Comparison of ENCODE assay signal across 11 mouse cellular contexts in the genomic region with DNA sequence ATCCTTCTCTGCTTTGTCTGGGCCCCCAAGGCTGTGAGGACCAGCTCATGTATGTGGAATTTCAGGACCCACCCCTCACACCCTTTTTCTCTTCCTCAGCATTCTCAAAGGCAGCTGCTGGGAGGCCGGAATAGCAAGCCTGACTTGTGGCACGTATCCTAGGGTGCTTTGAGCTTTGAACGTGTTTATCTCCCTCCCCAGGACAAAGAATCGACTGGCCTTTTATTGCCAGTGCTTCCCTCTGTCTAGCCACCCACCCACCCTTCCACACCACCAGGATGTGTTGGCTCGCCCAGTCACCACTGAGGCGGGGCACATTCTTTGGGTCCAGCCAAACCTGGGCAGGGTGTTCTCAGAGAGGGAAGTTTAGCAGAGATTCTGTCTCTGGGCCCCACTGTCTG. TPM values are rescaled to one million over a fixed set of nuclear protein-coding genes. Genes with fewer than 3 reads are reported as not detected.
DNase-seq lines count a peak whose midpoint lies in the region; ATAC-seq and TF ChIP-seq lines count a peak whose summit lies in the region.
"Had no signal": no experiment of that assay in that cellular context is flagged by ENCODE, and none has a peak within 500 bp of the region (broad histone marks: within the 10 kb centered on the region; RNA-seq: fewer than 3 reads in every experiment).

No protein-coding gene starts in this region.

- peak; percentile 37 for DNase-seq in embryo, embryonic 10 days (ENCODE audit: low spot score)
- DNase-seq in embryo, embryonic 10.5 days (ENCODE audit: low spot score), result no peak
- no peak for DNase-seq in lung, postnatal 14 days
- DNase-seq in heart, postnatal 0 days (ENCODE audit: low spot score), result peak; percentile 30
- no peak for DNase-seq in thymus, postnatal 0 days (ENCODE audit: low spot score)
- DNase-seq in gastrocnemius, adult 8-10 months (ENCODE audit: low spot score in 2 of 2), result no peak
- DNase-seq: cerebellum, adult 2 months; thymus, postnatal 36 days had no signal

- H3K27me3 ChIP-seq in lung, embryonic 15.5 days, result no peaks in the 10 kb centered on the region
- H3K27me3 ChIP-seq in heart, postnatal 0 days (ENCODE audit: control insufficient read depth, insufficient read depth, low read length), result no peaks in the 10 kb centered on the region
- no peaks in the 10 kb centered on the region for H3K27me3 ChIP-seq in stomach, embryonic 14.5 days (ENCODE audit: control insufficient read depth, insufficient read depth, low read length)

- peaks cover 21% of the 10 kb centered on the region for H3K4me1 ChIP-seq in lung, embryonic 15.5 days
- H3K4me1 ChIP-seq in heart, postnatal 0 days (ENCODE audit: control insufficient read depth, insufficient read depth), result peaks cover 16% of the 10 kb centered on the region
- H3K4me1 ChIP-seq in stomach, embryonic 14.5 days (ENCODE audit: control insufficient read depth, insufficient read depth, low read length), result peaks cover 16% of the 10 kb centered on the region; the same call in 1 of the 2 replicates

- H3K27ac ChIP-seq in lung, embryonic 15.5 days, result peak overlapping the region; percentile 65
- peak overlapping the region; percentile 82 for H3K27ac ChIP-seq in heart, postnatal 0 days (ENCODE audit: low read depth)
- peak overlapping the region; percentile 85 for H3K27ac ChIP-seq in stomach, embryonic 14.5 days (ENCODE audit: low read length)

- H3K9ac ChIP-seq in lung, embryonic 15.5 days, result no peak overlapping the region
- H3K9ac ChIP-seq in heart, postnatal 0 days (replicated peaks; ENCODE audit: low read depth, low read length), result 0 out of 2 replicates have a peak overlapping the region, but pooled peaks have one; percentile 5
- no peak overlapping the region for H3K9ac ChIP-seq in stomach, embryonic 14.5 days (replicated peaks; ENCODE audit: low read depth, low read length)

- ATAC-seq in lung, embryonic 15.5 days (ENCODE audit: borderline replicate concordance, extremely low read depth, low FRiP score, low TSS enrichment), result peak; percentile 21; the same call in 1 of the 2 replicates
- 0 out of 2 replicates have a peak, but pooled peaks have one; percentile 13 for ATAC-seq in heart, postnatal 0 days (ENCODE audit: insufficient read depth, low read depth)
- ATAC-seq in stomach, embryonic 14.5 days (ENCODE audit: insufficient number of reproducible peaks, insufficient read depth, low FRiP score, low read depth), result peak; percentile 63

- no peaks in the 10 kb centered on the region; the same call in 1 of the 2 replicates for H3K36me3 ChIP-seq in lung, embryonic 15.5 days
- peaks cover 17% of the 10 kb centered on the region; the same call in 1 of the 2 replicates for H3K36me3 ChIP-seq in heart, postnatal 0 days (replicated peaks; ENCODE audit: control insufficient read depth, insufficient read depth, low read length)
- H3K36me3 ChIP-seq in stomach, embryonic 14.5 days (ENCODE audit: control insufficient read depth, insufficient read depth, low read length), result peaks cover 18% of the 10 kb centered on the region

- H3K9me3 ChIP-seq in lung, embryonic 15.5 days, result no peaks in the 10 kb centered on the region
- no peaks in the 10 kb centered on the region for H3K9me3 ChIP-seq in heart, postnatal 0 days (replicated peaks; ENCODE audit: control insufficient read depth, low read length)
- no peaks in the 10 kb centered on the region for H3K9me3 ChIP-seq in stomach, embryonic 14.5 days (ENCODE audit: control insufficient read depth, low read depth, low read length)

- no peak for TF ChIP-seq CTCF in heart, postnatal 0 days (IDR thresholded peaks at IDR 0.05; ENCODE audit: low read depth)

- no peak overlapping the region for H3K4me3 ChIP-seq in lung, embryonic 15.5 days
- H3K4me3 ChIP-seq in heart, postnatal 0 days (ENCODE audit: low read depth, low read length), result no peak overlapping the region
- H3K4me3 ChIP-seq in stomach, embryonic 14.5 days (ENCODE audit: low read depth, low read length), result no peak overlapping the region

- no peak for TF ChIP-seq EP300 in heart, postnatal 0 days (IDR thresholded peaks at IDR 0.05; ENCODE audit: low read depth)

- WGBS in lung, embryonic 15.5 days, result 35% methylated on average over 6 of the region's 6 CpGs
- WGBS in heart, postnatal 0 days, result 40% methylated on average over 6 of the region's 6 CpGs
- WGBS in stomach, embryonic 14.5 days, result 37% methylated on average over 6 of the region's 6 CpGs

- H3K4me2 ChIP-seq in lung, embryonic 15.5 days, result no peak overlapping the region
- no peak overlapping the region for H3K4me2 ChIP-seq in heart, postnatal 0 days (ENCODE audit: low read depth, low read length)
- no peak overlapping the region for H3K4me2 ChIP-seq in stomach, embryonic 14.5 days (replicated peaks; ENCODE audit: low read depth, low read length)

RNA-seq across cellular contexts. Expression of a gene that starts 3.0 kb away (rescaled TPM):
- polyA plus RNA-seq in lung, embryonic 15.5 days (2015; fragmentation: Nextera tagmentation; extraction: Ambion mirVana), result not detected in 2 replicates
- total RNA-seq in heart, postnatal 0 days (2014; rRNA removed; ENCODE audit: low replicate concordance), result not detected in 2 replicates
- polyA plus RNA-seq in heart, postnatal 0 days (2015; fragmentation: Nextera tagmentation; extraction: Ambion mirVana), result not detected in 2 replicates
- not detected in 2 replicates for polyA plus RNA-seq in stomach, embryonic 14.5 days (2014; fragmentation: Nextera tagmentation; extraction: Ambion mirVana)
- not detected in 2 replicates for polyA plus RNA-seq in thymus, postnatal 0 days (2015; fragmentation: Nextera tagmentation; extraction: Ambion mirVana)
- total RNA-seq in gastrocnemius, adult 8-10 months (2022), result not detected
- polyA plus RNA-seq: cerebellum, adult 2 months had no signal

RNA-seq across cellular contexts. Expression of a gene that starts 40.3 kb away (rescaled TPM):
- polyA plus RNA-seq in lung, embryonic 15.5 days (2015; fragmentation: Nextera tagmentation; extraction: Ambion mirVana), result 0.10 and 0.31 TPM in 2 replicates
- not detected in 2 replicates for total RNA-seq in heart, postnatal 0 days (2014; rRNA removed; ENCODE audit: low replicate concordance)
- polyA plus RNA-seq in heart, postnatal 0 days (2015; fragmentation: Nextera tagmentation; extraction: Ambion mirVana), result 0.03 TPM in 2 replicates
- 0.28 and 0.38 TPM in 2 replicates for polyA plus RNA-seq in stomach, embryonic 14.5 days (2014; fragmentation: Nextera tagmentation; extraction: Ambion mirVana)
- 7.6 and 8.7 TPM in 2 replicates for polyA plus RNA-seq in thymus, postnatal 0 days (2015; fragmentation: Nextera tagmentation; extraction: Ambion mirVana)
- total RNA-seq in gastrocnemius, adult 8-10 months (2022), result not detected
- total RNA-seq: layer of hippocampus, adult 8-10 months had no signal

RNA-seq across cellular contexts. Expression of a gene that starts 48.6 kb away (rescaled TPM):
- 13.0 and 15.7 TPM in 2 replicates for polyA plus RNA-seq in lung, embryonic 15.5 days (2015; fragmentation: Nextera tagmentation; extraction: Ambion mirVana)
- 2.2 and 2.5 TPM in 2 replicates for total RNA-seq in heart, postnatal 0 days (2014; rRNA removed; ENCODE audit: low replicate concordance)
- polyA plus RNA-seq in heart, postnatal 0 days (2015; fragmentation: Nextera tagmentation; extraction: Ambion mirVana), result 9.1 and 10.1 TPM in 2 replicates
- polyA plus RNA-seq in stomach, embryonic 14.5 days (2014; fragmentation: Nextera tagmentation; extraction: Ambion mirVana), result 20.3 and 25.6 TPM in 2 replicates
- polyA plus RNA-seq in thymus, postnatal 0 days (2015; fragmentation: Nextera tagmentation; extraction: Ambion mirVana), result 26.9 and 30.7 TPM in 2 replicates
- total RNA-seq in gastrocnemius, adult 8-10 months (2022), result 10 to 100 TPM in 1 of 4 experiments, 1 to 10 TPM in 3; 6.8 to 10.2 (median 8.3) TPM

Comparison
In these comparisons a context has a peak if more than half of its experiments do, and no peak if none do; other contexts are left out.
1. DNase-seq: peak in embryo, embryonic 10 days (single experiment) and heart, postnatal 0 days (single experiment); none in embryo, embryonic 10.5 days (single experiment), lung, postnatal 14 days (single experiment), thymus, postnatal 0 days (single experiment) and gastrocnemius, adult 8-10 months (0 of 2).
2. ATAC-seq: peak in every context shown above with its lines; median percentile 63 in stomach, embryonic 14.5 days; 21 in lung, embryonic 15.5 days; 13 in heart, postnatal 0 days.
3. Peak in every context shown above with its lines, with median percentiles within 50 percentile points of each other: H3K27ac ChIP-seq.